In the genomic region with DNA sequence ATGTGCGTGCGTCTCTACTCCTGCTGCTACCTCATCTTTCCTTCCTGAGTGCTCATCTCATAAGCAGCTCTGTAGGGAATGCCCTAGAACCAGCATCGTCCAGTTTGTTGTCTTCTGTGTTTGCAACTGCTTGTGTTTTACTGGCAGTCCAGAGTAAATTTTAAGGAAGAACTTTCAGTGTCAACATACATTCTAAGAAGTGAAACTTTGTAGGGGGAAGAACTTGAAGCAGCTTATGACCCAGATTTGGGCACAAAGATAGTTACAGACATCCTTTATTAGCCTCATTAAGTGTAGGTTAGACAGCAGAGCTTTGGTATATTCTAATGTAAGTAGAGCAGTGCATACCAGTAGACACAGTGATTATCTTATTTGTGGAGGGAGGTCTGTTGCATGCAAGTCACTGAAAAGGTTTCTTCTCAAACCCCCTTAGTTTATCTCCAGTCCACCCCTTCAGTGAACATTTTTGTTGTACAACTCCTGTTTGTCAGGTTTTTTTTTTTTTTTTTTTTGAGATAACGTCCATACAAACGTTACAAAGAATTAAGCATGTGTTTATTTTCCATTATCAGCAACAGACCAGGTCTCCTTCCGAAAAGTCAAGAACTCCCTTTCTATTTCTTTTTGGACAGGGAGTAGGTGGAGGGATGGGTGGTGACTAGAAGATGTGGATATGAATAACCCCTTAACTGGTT, we compare ENCODE assay signal across 1 mouse cellular context.
TF ChIP-seq lines count a peak whose summit lies in the region.

No protein-coding gene starts in this region.

TF ChIP-seq in MEL, 35 proteins besides CTCF, POLR2A, EP300 and RAD21 (continued from another document):
- TF ChIP-seq BHLHE40 (IDR thresholded peaks at IDR 0.05; ENCODE audit: borderline replicate concordance, low read depth, low read length): peak; percentile 34; the same call in 1 of the 2 replicates
- TF ChIP-seq TAL1 (IDR thresholded peaks at IDR 0.05; ENCODE audit: low read length): peak; percentile 66
- TF ChIP-seq SIN3A (IDR thresholded peaks at IDR 0.05; ENCODE audit: low read length): peak; percentile 63
